Mouse (Mus musculus): ENCODE data around the gene Stx5a.

The Stx5a gene

DNA sequence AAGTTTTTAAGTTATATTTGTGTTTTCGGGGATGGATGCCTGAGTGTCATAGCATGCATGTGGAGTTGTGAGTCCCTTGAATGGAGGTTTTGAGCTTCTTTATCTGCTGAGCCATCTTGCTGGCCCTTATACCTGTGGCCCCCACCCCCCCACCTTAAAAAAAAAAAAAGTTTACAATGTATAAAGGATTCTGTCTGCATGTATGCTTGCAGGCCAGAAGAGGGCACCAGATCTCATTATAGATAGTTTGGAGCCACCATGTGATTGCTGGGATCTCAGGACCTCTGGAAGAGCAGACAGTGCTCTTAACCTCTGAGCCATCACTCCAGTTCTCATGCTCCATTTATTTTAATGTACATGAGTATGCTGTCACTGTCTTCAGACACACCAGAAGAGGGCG lies 6.2 kb downstream of the Stx5a start:
- no peak for DNase-seq

DNA sequence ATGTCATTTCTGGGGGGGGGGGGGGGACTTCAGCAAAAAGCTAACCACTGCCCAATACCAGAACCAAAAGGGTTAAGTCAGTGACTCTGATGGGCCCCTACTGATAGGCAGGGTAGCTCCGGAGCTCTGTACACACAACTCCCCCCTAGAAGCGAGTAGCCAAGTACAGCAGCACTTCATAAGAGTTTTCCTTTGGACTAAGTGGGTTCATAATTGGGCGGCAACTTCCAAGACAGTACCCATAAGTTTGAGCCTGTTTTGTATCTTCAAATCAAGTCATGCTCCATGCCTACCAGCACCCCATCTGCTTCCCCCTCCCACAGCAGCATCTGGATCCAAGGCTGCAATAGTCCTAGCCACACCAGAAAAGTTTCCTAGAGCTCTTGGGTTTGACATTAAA lies 14.4 kb downstream of the Stx5a start:
- no peak for DNase-seq

GRCm38 (mm10) chr19:8756635-8757387 lies 15.6 kb downstream of the Stx5a start, which contains the start of gene Nxf1:
Gene Nxf1 (plus strand): TSS chr19:8757073.
- DNase-seq = peak; percentile 92

DNA sequence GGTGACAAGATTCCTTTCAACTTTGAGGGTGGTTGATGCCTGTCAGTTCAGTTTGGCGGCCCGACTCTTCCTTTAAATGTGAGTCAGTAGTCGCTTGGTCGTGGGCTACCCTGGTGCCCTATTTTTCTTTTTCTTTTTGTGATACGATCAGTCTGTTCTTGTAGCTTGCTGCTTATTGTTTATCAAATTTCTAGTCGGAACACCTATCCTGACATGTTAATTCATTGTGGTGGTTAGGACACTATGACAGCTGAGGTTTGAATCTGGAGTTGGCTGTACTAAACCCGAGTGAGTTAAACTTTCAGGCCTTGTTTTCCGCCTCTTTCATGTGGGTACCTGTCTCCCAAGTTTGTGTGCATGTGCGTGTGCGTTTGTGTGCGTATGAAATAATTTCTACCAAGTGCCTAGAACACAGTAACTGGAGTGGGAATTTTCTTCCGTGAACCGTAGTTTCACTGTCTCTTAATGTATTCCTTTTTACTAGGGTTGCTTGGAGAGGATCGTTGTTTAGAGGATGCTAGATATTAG lies 16.3 kb downstream of the Stx5a start:
- no peak for DNase-seq

GRCm38 (mm10) chr19:8758899-8759298 lies 17.7 kb downstream of the Stx5a start:
- DNase-seq = no peak

- DNase-seq = no peak
Measured at GRCm38 (mm10) chr19:8760757-8761156, 19.5 kb downstream of the Stx5a start.

- no peak for DNase-seq
Measured at GRCm38 (mm10) chr19:8763276-8763675, 22.1 kb downstream of the Stx5a start.

- no peak for DNase-seq
Measured at GRCm38 (mm10) chr19:8765562-8765961, 24.3 kb downstream of the Stx5a start.

GRCm38 (mm10) chr19:8770567-8771270 lies 29.5 kb downstream of the Stx5a start, which contains the start of gene Tmem223:
Gene Tmem223 (plus strand): TSS chr19:8770996.
- peak; percentile 85 for DNase-seq

GRCm38 (mm10) chr19:8772996-8773395 lies 31.8 kb downstream of the Stx5a start:
- DNase-seq = no peak

- DNase-seq = no peak
Measured at GRCm38 (mm10) chr19:8773409-8773808, 32.2 kb downstream of the Stx5a start.

DNA sequence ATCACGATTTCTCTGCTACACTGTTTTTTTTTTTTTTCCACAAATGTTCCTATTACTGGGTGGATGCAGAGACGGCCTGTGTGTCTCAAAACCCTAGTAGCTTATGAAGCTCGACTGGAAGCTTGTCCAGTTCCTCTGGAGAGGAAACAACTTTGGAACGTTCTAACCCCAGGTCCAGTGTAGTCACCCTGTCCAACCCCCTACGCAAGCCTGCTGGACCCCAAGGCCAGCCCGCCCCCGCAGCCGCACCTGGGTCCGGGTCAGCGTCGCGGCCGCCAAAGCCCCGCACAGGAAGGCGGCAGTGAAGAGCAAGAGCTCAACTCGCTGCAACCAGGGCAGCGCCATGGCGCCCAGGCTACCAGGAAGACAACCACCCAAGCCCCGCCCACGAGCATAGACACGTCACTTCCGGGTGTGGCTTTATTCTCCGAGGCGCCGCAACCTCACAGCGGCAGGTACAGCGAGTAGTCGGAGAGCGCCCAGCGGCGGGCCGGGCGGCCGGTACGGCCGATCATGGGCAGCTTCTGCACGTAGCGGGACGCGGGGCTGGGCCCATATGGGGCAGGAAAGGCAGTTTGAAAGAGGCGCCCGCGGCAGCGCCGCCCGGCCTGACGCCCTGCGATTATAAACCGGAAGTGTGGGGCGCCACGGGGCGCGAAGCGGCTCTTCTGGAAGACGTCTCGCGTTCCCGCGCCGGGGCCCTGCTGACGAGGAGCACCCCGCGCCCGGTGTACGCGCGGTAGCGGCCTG lies 33.0 kb downstream of the Stx5a start, which contains the start of gene Tmem179b:
Gene Tmem179b (minus strand): TSS at position 382 of the 750 bp plus-strand sequence.
- peak; percentile 97 for DNase-seq

GRCm38 (mm10) chr19:8774951-8775421 lies 33.8 kb downstream of the Stx5a start:
- DNase-seq = peak; percentile 37

DNA sequence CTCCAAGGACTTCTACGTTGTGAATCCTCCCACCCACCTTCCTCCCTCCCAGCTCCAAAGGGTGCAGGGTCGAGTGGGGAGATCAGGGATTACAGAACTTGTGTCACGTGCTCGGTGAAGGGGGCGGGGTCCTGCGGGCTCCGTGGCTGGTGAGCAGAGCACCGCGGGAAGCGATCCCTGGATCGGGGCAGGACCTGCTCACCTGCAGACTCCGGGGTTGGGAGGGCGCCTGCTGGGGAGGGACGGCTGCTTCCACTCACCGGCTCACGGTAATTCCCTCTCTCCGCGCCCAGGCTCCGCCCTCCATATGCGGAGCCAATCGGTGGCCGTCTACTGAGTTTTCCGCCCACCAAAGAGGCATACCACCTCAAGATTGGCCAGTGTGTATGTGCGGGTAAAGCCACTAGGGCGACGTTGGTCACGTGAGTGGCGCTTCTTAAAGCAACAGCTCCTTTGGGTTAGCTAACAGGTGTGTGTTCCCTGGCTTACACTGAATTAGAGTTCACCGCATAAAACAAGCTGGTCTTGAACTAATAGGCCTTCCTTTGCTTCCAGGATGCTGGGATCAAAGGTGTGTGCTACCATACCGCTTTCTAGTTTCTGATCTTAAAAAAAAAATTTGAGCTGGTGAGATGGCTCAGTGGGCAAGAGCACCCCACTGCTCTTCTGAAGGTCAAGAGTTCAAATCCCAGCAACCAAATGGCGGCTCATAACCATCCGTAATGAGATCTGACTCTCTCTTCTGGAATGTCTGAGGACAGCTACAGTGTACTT lies 45.0 kb downstream of the Stx5a start, which contains the start of gene Taf6l:
Gene Taf6l (minus strand): TSS at position 410 of the 774 bp plus-strand sequence.
- peak; percentile 98 for DNase-seq

DNA sequence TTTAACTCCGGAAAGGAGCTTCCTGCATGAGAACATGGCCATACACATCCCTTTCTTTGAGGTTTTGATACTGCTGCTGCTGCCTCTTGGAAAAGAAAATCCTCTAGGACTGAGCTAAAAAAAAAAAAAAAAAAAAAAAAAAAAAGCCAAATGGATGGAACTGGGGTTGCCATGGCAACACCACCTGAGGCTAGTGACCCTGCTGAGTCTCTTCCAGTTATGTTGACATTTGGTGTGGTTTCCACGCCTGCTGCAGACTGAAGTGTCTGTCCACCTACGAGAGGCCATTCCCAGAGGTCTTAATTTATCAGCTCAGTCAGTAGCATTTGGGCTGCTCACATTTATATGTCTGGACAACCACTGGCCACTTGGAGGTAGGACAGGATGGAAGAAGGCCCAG lies 47.3 kb downstream of the Stx5a start:
- DNase-seq = no peak

- no peak for DNase-seq
Measured at GRCm38 (mm10) chr19:8789171-8789570, 48.0 kb downstream of the Stx5a start.

DNA sequence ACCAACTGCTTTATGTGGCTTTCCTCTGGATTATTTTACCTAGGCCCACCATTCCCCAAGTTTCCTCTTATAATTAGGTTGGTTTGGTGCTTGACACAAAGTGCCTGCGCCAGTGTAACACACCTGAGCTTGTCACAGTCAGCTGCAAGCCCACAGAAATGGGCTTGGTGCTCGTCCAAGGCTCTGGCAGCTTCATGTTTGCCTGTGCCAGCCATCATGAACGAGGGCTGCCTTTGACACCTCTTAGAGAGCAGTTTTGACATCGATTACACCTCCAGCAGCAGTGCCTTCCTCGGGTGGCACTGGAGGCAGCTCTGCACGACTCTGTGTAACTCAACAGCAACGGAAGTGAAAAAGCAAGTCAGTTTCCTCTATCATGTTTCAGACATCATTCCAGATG lies 49.0 kb downstream of the Stx5a start:
- DNase-seq = no peak

- peak; percentile 96 for DNase-seq
Measured at GRCm38 (mm10) chr19:8798264-8798946, 57.2 kb downstream of the Stx5a start, which contains the start of gene Polr2g. Gene Polr2g (minus strand): TSS chr19:8798577.

DNA sequence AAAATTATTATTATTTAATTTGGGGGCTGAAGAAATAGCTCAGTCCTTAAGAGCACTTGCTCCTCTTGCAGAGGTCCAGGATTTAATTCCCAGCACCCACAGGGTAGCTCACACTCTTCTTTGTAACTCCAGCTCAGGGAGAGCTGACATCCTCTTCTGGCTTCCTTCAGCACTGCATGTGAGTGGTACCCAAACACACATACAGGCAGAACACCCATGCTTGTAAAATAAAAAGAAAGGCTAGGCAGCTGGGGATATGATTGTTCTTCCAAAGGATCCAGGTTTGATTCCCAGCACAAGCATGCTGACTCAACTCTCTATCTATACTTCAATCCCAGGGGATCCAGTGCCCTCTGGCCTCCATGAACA lies 57.7 kb downstream of the Stx5a start:
- DNase-seq = no peak

DNA sequence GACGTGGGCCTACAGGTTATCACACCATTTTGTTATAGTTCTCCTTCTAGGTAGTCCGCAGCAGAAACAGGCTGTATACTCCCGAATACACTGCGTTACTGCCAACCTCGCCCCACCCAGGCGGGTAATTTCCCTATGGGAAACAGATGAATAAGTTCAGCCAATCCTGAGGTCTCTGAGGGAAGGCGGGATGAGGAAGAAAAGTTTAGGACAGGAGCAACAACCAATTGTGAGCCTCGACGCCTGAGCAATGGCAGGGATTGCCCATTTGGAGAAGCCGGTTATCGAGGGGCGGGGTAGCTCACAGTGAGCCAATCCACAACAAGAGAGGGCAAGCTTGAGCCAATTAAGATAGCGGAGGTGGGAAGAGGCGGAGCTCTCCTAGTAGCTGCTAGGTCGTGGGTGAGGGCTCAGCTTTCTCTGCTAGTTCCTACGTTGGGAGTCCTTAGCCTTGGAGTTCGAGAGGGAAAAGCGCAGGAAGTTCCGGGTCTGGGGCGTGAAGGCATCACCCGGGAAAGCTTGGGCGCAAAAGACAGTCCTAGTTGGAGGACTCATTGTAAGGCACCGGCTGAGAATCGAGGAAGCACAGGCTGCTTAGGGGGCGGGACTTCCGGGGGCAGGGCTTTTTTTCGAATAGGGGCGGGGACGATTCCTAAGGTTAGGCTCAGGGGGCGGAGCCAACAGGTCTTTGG lies 61.1 kb downstream of the Stx5a start, which contains the start of gene Zbtb3:
Gene Zbtb3 (plus strand): TSS at position 426 of the 692 bp plus-strand sequence.
- peak; percentile 98 for DNase-seq
